Mouse (Mus musculus) heart, adult 2 months (tissue): ENCODE measurements at regions not wholly inside any gene's neighbourhood (a gene's known extent, or its start where the extent isn't known, plus 50 kb on each side); places are given as distances from the start of the nearest gene placed in this dataset.

ENCODE experiments used
- DNase-seq, 2 experiments: peaks; one replicate each; pipeline ENCODE4 v3.0.0; 2021
- H3K27ac ChIP-seq: fragments of 200-600 bp; 2 replicates; pipeline ENCODE4 v1.8.1; 2022
- H3K27me3 ChIP-seq: fragments of 200-500 bp; 2 replicates; pipeline ENCODE4 v1.6.1; 2012; ENCODE audit warnings: mild to moderate bottlenecking, low read length, inconsistent platforms, mixed read lengths; ENCODE audit not compliant: control insufficient read depth, insufficient read depth
- H3K36me3 ChIP-seq: fragments of 200-500 bp; 2 replicates; pipeline ENCODE4 v1.6.1; 2012; ENCODE audit warnings: low read length, inconsistent platforms; ENCODE audit not compliant: control insufficient read depth, insufficient read depth
- H3K4me1 ChIP-seq: fragments of 200-500 bp; 2 replicates; pipeline ENCODE4 v1.6.1; 2011; ENCODE audit warnings: low read length; ENCODE audit not compliant: control insufficient read depth, insufficient read depth
- H3K4me3 ChIP-seq: fragments of 200-600 bp; 2 replicates; pipeline ENCODE4 v1.8.1; 2022
- H3K79me2 ChIP-seq: fragments of 200-500 bp; replicated peaks from 2 replicates; pipeline ENCODE4 v1.6.1; 2012; ENCODE audit warnings: mild to moderate bottlenecking, inconsistent platforms, low read length, moderate library complexity, mixed read lengths; ENCODE audit not compliant: control insufficient read depth, insufficient read depth
- H3K9ac ChIP-seq: fragments of 200-500 bp; 2 replicates; pipeline ENCODE4 v1.6.1; 2012; ENCODE audit warnings: low read depth, mild to moderate bottlenecking, control low read depth, inconsistent platforms, low read length, mixed read lengths
- CTCF ChIP-seq: fragments of 200-600 bp; IDR thresholded peaks from 2 replicates; pipeline ENCODE4 v1.8.1; 2022; ENCODE audit warnings: antibody characterized with exemption, mild to moderate bottlenecking, moderate library complexity
- EP300 ChIP-seq: fragments of 200-500 bp; IDR thresholded peaks from 2 replicates; pipeline ENCODE4 v1.6.1; 2011; ENCODE audit warnings: low read depth, low read length, control low read depth; ENCODE audit not compliant: insufficient read depth
- POLR2A ChIP-seq: fragments of 200-500 bp; IDR thresholded peaks from 2 replicates; pipeline ENCODE4 v1.6.1; 2011; ENCODE audit warnings: mild to moderate bottlenecking, low read depth, low read length, control low read depth; ENCODE audit not compliant: insufficient read depth
- WGBS: fragments of 180-500 bp; shearing (Covaris S2); methylation state at CpG from one replicate; pipeline ENCODE4 v1.1.7; 2018; 5-methylcytosine and 5-hydroxymethylcytosine counted together
- intact Hi-C: fragments of 180-260 bp; cut with DNase I; formaldehyde crosslinking; loops from one replicate; pipeline ENCODE4 v1.15.1; 2025

DNA sequence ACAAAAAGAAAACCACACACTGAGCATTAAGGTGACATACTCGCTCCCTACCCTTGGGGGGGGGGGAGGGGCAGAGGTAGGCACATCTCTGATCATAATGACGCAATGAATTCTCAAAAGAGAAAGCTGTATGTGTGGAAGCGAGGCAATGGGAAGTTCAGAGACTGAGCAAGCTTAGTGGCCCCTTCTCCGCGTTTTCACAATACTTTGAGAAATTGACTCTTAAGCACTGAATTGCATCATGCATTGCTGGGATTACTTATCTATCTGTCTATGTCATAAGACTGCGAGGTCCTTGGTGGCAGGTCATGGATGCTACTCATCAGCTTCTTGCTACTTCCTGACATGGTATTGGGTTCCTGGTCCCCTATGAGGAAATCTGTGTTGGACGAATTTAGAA lies 193.2 kb upstream of the Dkk2 start:
- no peak for DNase-seq
- H3K4me1 ChIP-seq, result no peaks in the 10 kb centered on the region
- no peaks in the 10 kb centered on the region for H3K36me3 ChIP-seq
- H3K27me3 ChIP-seq, result no peaks in the 10 kb centered on the region
- intact Hi-C loops, result no loop called here
- H3K9ac ChIP-seq, result no peak overlapping the region
- TF ChIP-seq POLR2A (no peak), EP300 (no peak), CTCF (no peak)
- no peak overlapping the region for H3K4me3 ChIP-seq
- no peaks in the 10 kb centered on the region for H3K79me2 ChIP-seq
- 75% methylated on average over 7 of the region's 7 CpGs for WGBS
- H3K27ac ChIP-seq, result no peak overlapping the region

DNA sequence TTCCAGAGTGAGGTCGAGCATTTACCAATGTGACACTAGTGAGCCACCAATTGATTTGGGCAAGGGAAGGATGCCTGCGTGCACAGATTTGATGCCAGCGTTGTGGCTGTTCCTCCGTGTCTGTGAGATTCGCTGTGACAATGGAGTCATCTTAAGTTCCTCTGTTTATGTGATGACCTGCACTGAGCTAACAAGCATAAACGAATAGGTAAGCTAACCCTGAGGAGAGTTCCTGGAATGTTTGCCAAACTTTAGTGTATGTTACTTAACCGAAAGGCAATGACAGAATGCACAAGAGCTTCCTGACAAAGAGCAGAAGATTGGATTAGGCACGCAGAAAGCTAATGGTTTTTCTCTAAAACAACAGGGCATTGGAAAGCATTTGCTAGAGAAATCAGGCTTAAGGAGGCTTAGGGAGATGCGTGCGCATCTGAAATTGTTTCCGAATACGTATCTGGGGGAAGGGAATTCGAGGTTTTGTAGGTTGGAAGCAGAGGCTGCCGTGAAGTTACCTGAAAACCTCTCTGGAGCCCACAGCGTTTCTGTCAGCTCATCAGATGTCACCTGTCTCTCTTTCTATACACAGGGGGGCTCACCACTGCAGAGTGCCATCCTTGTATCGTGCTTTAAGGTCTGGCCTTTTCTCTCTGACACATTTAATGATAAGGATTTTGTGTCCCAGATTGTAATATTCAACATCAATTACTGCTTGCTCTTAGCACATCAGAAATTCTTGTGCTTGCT lies 191.9 kb upstream of the Dkk2 start:
- no peaks in the 10 kb centered on the region for H3K4me1 ChIP-seq
- intact Hi-C loops, result no loop called here
- no peaks in the 10 kb centered on the region for H3K27me3 ChIP-seq
- H3K36me3 ChIP-seq, result no peaks in the 10 kb centered on the region
- TF ChIP-seq CTCF (no peak), POLR2A (no peak), EP300 (no peak)
- no peak for DNase-seq
- H3K9ac ChIP-seq, result no peak overlapping the region
- WGBS, result 66% methylated on average over 16 of the region's 16 CpGs
- H3K4me3 ChIP-seq, result no peak overlapping the region
- no peak overlapping the region for H3K27ac ChIP-seq
- no peaks in the 10 kb centered on the region for H3K79me2 ChIP-seq

DNA sequence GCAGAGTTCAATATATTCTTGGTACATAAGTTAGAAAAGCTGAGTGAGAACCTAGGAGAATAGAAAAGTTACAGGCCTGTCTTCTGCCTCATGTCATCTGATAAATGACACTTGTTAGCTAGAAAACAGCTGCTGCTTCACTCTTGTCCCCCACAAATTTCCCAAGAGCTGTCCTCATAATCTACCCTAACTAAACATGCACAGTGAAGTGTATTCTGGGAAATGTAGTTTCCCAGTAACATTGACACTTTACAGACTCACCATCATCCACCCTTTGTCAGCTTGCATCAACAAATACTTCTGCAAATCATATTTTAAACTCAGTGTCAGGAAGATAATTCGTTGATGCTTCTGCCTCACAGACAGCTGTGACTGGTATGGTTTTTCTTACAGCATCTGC lies 190.0 kb upstream of the Dkk2 start:
- H3K4me3 ChIP-seq, result no peak overlapping the region
- no peak for TF ChIP-seq POLR2A
- TF ChIP-seq CTCF, result no peak
- TF ChIP-seq EP300, result no peak
- no peaks in the 10 kb centered on the region for H3K4me1 ChIP-seq
- H3K9ac ChIP-seq, result no peak overlapping the region
- no peak overlapping the region for H3K27ac ChIP-seq
- no peaks in the 10 kb centered on the region for H3K36me3 ChIP-seq
- intact Hi-C loops, result no loop called here
- WGBS, result 46% methylated on average over 1 of the region's 1 CpGs
- no peaks in the 10 kb centered on the region for H3K79me2 ChIP-seq
- H3K27me3 ChIP-seq, result no peaks in the 10 kb centered on the region
- no peak for DNase-seq

DNA sequence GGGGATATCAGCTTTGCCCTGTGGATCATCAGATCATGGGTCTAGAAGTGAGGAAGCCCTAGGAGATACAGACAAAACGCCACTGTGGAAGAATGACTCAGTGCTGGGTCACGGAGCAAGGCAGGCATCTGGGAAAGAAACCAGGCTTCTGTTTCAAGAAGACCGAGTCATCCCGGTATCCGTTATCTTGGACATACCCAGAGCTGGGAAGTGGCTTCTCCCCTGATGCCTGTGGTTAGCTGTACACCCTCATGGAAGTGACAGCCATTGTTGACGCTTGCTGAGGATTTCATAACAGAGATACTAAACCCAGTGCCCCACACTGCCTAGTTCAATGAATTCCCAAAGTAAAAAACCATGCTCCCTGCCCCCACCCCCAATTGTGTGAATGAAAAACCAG lies 171.6 kb upstream of the Dkk2 start:
- WGBS, result 33% methylated on average over 6 of the region's 6 CpGs
- H3K4me3 ChIP-seq, result no peak overlapping the region
- H3K36me3 ChIP-seq, result no peaks in the 10 kb centered on the region
- no peak overlapping the region for H3K9ac ChIP-seq
- no peak overlapping the region for H3K27ac ChIP-seq
- intact Hi-C loops, result no loop called here
- H3K4me1 ChIP-seq, result no peaks in the 10 kb centered on the region
- no peaks in the 10 kb centered on the region for H3K27me3 ChIP-seq
- TF ChIP-seq POLR2A, result no peak
- TF ChIP-seq EP300, result no peak
- TF ChIP-seq CTCF, result no peak
- DNase-seq, result no peak
- no peaks in the 10 kb centered on the region for H3K79me2 ChIP-seq

DNA sequence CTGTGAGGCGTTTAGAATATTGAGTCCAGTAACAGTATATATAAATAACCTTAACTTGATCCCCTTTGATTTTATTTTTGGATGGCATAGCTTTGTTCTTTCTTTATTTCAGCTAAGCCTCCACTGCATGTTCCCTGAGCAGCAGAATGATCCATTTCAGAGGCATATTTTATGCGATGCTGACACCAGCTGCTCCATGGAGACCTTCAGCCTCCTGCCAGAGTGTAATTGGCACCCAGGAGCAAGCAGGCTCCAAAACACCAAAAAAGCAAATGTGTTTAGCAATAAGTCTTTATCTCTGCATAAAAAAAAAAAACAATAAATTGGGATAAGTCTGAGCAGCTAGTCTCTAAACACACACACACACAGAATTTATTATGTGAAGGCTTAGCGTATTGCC lies 170.7 kb upstream of the Dkk2 start:
- WGBS, result 90% methylated on average over 3 of the region's 3 CpGs

DNA sequence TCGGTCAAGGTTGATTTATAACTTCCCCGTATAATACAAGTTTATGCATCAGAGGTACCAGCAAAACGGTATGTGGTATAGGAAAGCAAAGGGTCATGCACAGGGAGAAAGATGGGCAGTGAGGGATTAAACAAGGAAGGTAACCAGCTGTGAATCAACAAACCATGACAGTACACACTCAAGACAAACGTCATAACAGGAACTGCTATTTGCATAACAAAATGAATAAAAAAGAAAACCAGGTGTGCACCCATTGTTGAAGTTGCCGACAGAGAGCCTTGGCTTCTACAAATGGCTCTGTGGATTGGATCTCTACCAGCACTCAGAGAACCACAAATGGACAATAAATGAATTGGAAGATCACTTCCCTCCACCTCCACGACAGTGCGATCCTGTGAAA lies 170.1 kb upstream of the Dkk2 start:
- 81% methylated on average over 7 of the region's 7 CpGs for WGBS
- no peak overlapping the region for H3K27ac ChIP-seq
- no peak overlapping the region for H3K4me3 ChIP-seq
- H3K9ac ChIP-seq, result no peak overlapping the region
- TF ChIP-seq EP300, result no peak
- TF ChIP-seq CTCF, result no peak
- TF ChIP-seq POLR2A, result no peak
- no peaks in the 10 kb centered on the region for H3K4me1 ChIP-seq
- no peaks in the 10 kb centered on the region for H3K79me2 ChIP-seq
- intact Hi-C loops, result no loop called here
- DNase-seq, result no peak
- no peaks in the 10 kb centered on the region for H3K36me3 ChIP-seq
- H3K27me3 ChIP-seq, result no peaks in the 10 kb centered on the region

More for the DNA sequence above, 170.7 kb upstream of the Dkk2 start:
- Histone ChIP-seq H3K27me3 (no peaks in the 10 kb centered on the region), H3K9ac (no peak overlapping the region), H3K79me2 (no peaks in the 10 kb centered on the region), H3K36me3 (no peaks in the 10 kb centered on the region), H3K27ac (no peak overlapping the region), H3K4me3 (no peak overlapping the region), H3K4me1 (no peaks in the 10 kb centered on the region)
- intact Hi-C loops, result no loop called here
- no peak for DNase-seq
- TF ChIP-seq CTCF, result no peak
- TF ChIP-seq POLR2A, result no peak
- TF ChIP-seq EP300, result no peak
